Mouse (Mus musculus): ENCODE data around the gene Vmn1r202. TPM values are rescaled to one million over a fixed set of nuclear protein-coding genes. Genes with fewer than 3 reads are reported as not detected.
"Not testable (repeated sequence)": the region's sequence is repeated elsewhere in the genome, so short reads cannot be mapped to it uniquely, and the experiment has no call there.

Gene Vmn1r202
- total RNA-seq (2021) = under 1 TPM in 1 of 2 experiments, not detected in 1; 0.06 TPM

DNA sequence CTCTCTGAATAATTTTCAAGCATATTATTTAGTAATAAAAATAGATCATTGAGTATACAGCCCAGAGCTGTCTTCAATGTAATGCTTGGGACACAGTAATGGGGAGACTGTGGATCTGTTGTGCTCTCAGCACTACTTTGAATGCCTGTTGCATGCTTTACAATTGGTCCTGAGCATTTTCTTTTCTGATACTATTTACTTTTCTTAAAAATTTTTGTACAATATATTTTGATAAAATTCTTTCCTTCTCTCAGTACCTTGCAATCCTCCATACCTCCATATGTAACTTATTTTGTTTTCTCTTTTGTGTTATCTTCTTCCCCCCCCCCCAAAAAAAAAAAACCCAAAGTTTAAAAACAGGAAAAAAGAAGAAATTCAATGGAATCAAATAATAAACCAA, at the start of gene Vmn1r202:
Gene Vmn1r202, minus strand, starts transcription at position 101 of the 400 bp plus-strand sequence.
- DNase-seq (ENCODE audit: extremely low spot score in 1 of 2, low spot score in 2 of 2) = no peak
- intact Hi-C loops (cut with DNase I) = no loop called here

DNA sequence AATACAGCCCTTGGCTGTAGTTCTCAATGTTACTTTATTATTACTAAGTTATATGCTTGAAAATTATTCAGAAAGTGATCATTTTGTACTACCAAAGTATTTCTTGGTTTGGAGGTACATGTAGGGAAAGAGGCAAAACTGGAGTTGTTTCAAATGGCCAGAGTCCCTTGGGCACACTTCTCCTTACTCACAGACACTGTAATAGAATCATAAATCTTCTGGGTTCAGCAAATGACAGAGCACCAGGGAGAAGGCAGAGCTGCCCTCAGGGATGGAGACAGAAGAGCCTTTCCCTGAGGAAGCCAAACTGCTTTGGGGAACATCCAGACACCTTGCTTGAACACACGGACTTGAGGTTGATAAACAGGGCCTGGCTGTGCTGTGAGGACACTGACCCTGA, 47.7 kb upstream of the Vmn1r202 start, which contains the start of gene Vmn1r204:
Gene Vmn1r204, plus strand, starts transcription at position 301 of the 400 bp plus-strand sequence.
- DNase-seq (ENCODE audit: extremely low spot score in 1 of 2, low spot score in 2 of 2); intact Hi-C loops (cut with DNase I): not testable (repeated sequence)

DNA sequence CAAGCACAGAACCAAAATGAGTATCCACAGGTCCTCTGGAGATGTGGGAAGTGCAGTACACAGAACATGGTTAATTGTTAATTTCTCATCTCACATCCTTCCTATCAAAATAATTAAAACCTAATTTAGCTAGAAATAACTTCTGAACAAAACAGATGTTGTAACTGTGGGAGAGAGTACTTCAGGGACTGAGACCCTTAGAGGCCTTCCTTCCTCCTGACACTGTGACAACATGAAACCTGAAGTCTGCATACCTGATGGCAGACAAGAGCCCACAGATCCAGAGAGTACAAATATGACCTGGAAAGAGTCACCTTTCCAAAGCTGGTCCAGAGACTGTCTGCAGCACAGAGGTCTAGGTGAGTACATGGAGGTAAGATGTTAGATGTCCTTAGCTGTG, 12.6 kb upstream of the Vmn1r202 start, which contains the start of gene Vmn1r203:
Gene Vmn1r203, plus strand, starts transcription at position 301 of the 400 bp plus-strand sequence.
- intact Hi-C loops (cut with DNase I) = no loop called here

DNA sequence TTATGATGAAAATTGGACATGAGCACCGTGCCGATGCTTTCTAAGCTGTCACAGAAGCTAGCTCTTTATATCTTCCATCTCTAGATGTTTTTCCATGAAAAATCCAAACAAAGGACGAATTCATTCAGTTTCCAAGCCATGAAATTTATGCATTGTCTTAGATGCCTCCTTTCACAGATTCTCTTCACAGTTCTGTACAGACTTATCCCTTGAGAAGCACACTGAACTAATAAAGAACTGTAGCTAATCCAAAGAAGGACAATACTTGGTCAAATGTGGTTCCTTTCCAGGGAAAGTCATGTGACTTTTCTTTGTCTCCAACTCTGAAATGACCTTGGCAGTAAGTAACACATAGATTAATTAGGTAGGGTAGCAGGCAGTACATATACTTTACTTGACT, 2.8 kb downstream of the Vmn1r202 start:
- intact Hi-C loops (cut with DNase I) = no loop called here

More for the DNA sequence above, 12.6 kb upstream of the Vmn1r202 start, which contains the start of gene Vmn1r203:
- DNase-seq (ENCODE audit: extremely low spot score in 1 of 2, low spot score in 2 of 2) = no peak

DNA sequence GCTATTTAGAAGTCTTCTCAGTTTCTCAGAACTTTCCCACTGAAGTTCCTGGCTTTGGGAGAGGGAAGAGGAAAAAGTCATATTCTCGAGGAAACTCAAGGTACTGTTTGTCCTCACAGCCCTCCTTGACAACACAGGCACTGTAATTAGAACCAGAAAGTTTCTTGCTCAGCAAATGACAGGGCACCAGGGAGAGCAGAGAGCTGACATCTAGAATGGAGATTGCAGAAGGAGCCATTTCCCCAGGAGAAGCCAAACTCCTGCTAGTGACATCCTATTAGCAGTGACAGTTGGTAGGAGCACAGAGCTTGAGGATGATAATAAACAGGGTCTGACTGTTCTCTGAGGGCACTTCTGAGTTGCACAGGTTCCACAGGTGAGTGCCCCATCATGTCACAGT, 33.6 kb downstream of the Vmn1r202 start, which contains the start of gene Vmn1r201:
Gene Vmn1r201, plus strand, starts transcription at position 301 of the 400 bp plus-strand sequence.
- intact Hi-C loops (cut with DNase I) = no loop called here
- no peak for DNase-seq (ENCODE audit: extremely low spot score in 1 of 2, low spot score in 2 of 2)

More for the DNA sequence above, 2.8 kb downstream of the Vmn1r202 start:
- no peak for DNase-seq (ENCODE audit: extremely low spot score in 1 of 2, low spot score in 2 of 2)

DNA sequence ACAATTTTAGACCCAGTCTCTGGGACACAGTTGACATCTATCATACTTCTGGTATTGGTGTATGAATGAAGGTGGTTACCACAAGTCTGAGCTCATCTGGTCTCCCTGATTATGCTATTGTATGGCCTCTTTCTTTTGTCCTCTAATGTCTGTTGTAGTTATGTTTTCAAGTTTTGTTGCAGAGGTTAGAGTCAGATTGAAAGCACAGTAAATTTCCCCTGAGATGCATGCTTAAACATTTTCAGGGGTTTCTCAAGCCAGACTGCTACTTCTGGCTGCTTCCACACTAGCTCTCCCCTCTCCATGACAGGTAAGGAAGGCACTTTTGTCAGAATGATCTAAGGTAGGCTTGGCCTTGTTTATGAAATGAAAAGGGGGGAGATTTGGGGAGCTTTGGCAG, 50.0 kb downstream of the Vmn1r202 start:
- intact Hi-C loops (cut with DNase I) = no loop called here
- no peak for DNase-seq (ENCODE audit: extremely low spot score in 1 of 2, low spot score in 2 of 2)

Other genes with a start within 250 kb of the Vmn1r202 start
- gene Vmn1r195, start 234.9 kb downstream of the Vmn1r202 start, total RNA-seq (2021) = not detected
- not detected for gene Vmn1r196, start 215.5 kb downstream of the Vmn1r202 start, total RNA-seq (2021)
- gene Vmn1r197, start 180.8 kb downstream of the Vmn1r202 start, total RNA-seq (2021) = not detected
- gene Vmn1r198, start 155.0 kb downstream of the Vmn1r202 start, total RNA-seq (2021) = not detected
- gene Vmn1r199, start 125.6 kb downstream of the Vmn1r202 start, total RNA-seq (2021) = not detected
- gene Vmn1r200, start 115.0 kb downstream of the Vmn1r202 start, total RNA-seq (2021) = not detected
- not detected for gene Vmn1r201, start 33.5 kb downstream of the Vmn1r202 start, total RNA-seq (2021)
- gene Vmn1r203, start 12.7 kb upstream of the Vmn1r202 start, total RNA-seq (2021) = under 1 TPM in 1 of 2 experiments, not detected in 1; 0.04 TPM
- gene Vmn1r204, start 47.8 kb upstream of the Vmn1r202 start, total RNA-seq (2021) = not detected
- gene Vmn1r205, start 87.6 kb upstream of the Vmn1r202 start, total RNA-seq (2021) = not detected
- not detected for gene Vmn1r206, start 118.9 kb upstream of the Vmn1r202 start, total RNA-seq (2021)
- gene Vmn1r207-ps, start 224.2 kb upstream of the Vmn1r202 start, total RNA-seq (2021) = under 1 TPM; 0.10 to 0.15 TPM